Mouse (Mus musculus) midbrain, embryonic 11.5 days (tissue): ENCODE results near the gene Wasf2. TPM values are rescaled to one million over a fixed set of nuclear protein-coding genes. Genes with fewer than 3 reads are reported as not detected.
A peak's percentile ranks its signal among the peaks of the same experiment; 100 is the strongest.

Source experiments
- ATAC-seq: fragments of 200-750 bp; cut with Nextera tagmentation; 2 replicates; pipeline ENCODE4 v1.8.0; 2017; ENCODE audit warnings: moderate TSS enrichment, moderate library complexity; ENCODE audit not compliant: low FRiP score
- DNase-seq: peaks from one replicate; pipeline ENCODE4 v3.0.0; 2015; ENCODE audit warnings: low spot score; ENCODE audit errors: missing footprints
- H3K27ac ChIP-seq: fragments of 300-500 bp; sonication (generic); 2 replicates; pipeline ENCODE4 v1.5.1; 2014; ENCODE audit warnings: low read depth, low read length
- H3K27me3 ChIP-seq: fragments of 300-500 bp; sonication (generic); 2 replicates; pipeline ENCODE4 v1.6.1; 2014; ENCODE audit warnings: mild to moderate bottlenecking, low read length, moderate library complexity, mixed read lengths; ENCODE audit not compliant: control insufficient read depth, insufficient read depth
- H3K36me3 ChIP-seq: fragments of 300-500 bp; sonication (generic); 2 replicates; pipeline ENCODE4 v1.6.1; 2014; ENCODE audit warnings: mild to moderate bottlenecking, low read length, moderate library complexity, mixed read lengths; ENCODE audit not compliant: control insufficient read depth, insufficient read depth
- H3K4me1 ChIP-seq: fragments of 300-500 bp; sonication (generic); 2 replicates; pipeline ENCODE4 v1.6.1; 2014; ENCODE audit warnings: low read length; ENCODE audit not compliant: control insufficient read depth, insufficient read depth
- H3K4me2 ChIP-seq: fragments of 300-500 bp; sonication (generic); 2 replicates; pipeline ENCODE4 v1.6.1; 2014; ENCODE audit warnings: mild to moderate bottlenecking, moderate library complexity
- H3K4me3 ChIP-seq: fragments of 300-500 bp; sonication (generic); 2 replicates; pipeline ENCODE4 v1.5.1; 2014; ENCODE audit warnings: low read depth, low read length
- H3K9ac ChIP-seq: fragments of 300-500 bp; sonication (generic); 2 replicates; pipeline ENCODE4 v1.6.1; 2014; ENCODE audit warnings: low read length
- H3K9me3 ChIP-seq: fragments of 300-500 bp; sonication (generic); 2 replicates; pipeline ENCODE4 v1.6.1; 2016; ENCODE audit warnings: low read length; ENCODE audit not compliant: control insufficient read depth
- WGBS: fragments of 180-500 bp; shearing (Covaris S2); extraction: QIAGEN DNeasy Blood & Tissue Kit; methylation state at CpG from one replicate; pipeline ENCODE4 v1.1.7; 2014; 5-methylcytosine and 5-hydroxymethylcytosine counted together
- polyA plus RNA-seq: library from polyadenylated mRNA; unstranded; fragments of >200 nt; fragmentation: Nextera tagmentation; extraction: Ambion mirVana; gene quantifications from 2 replicates; pipeline ENCODE4 v1.2.1, GENCODE M21; 2014

Gene Wasf2
- polyA plus RNA-seq, 1 experiment from 2014 or later = 40.1 TPM

DNA sequence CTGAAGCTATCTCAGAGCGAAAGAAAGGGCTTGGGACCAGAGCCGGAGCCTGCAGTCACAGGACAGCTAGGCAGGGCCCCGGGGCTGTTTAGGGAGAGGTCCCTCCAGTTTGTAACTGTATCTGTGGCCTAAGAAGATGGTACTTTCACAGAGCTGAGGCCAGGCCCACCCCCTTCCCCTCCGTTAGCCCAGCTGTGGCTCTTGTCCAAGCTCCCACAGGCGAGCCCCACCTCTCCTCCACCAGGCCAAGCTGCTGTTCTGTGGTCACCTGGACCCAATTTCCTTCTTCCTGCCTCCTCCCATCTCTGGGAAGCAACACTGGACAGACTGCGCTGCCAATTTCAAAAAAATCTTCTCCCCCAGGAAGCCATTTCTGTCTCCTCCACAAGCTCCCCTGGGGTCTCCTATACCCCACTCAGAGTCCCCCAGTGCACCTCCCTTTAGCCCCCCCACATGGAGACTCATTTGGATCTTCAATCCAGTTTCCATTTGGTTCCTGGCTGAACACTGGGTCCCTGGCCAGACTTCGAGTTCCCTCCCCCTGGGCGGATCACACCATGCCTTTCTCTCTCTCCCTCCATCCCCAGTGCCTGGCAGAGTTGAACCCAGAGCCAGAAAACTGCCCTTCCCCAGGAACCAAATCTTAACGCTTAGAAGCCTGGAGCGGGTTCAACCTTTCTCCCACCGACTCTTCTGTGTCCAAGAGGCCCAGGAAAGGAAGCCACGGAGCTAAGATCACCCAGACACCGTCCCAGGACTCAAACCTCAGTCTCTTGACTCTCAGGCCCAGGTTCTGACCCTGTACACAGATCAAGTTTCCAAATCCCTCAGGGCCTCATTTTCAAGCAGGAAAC lies 21.6 kb upstream of the Wasf2 start:
- WGBS = 75% methylated on average over 13 of the region's 13 CpGs

DNA sequence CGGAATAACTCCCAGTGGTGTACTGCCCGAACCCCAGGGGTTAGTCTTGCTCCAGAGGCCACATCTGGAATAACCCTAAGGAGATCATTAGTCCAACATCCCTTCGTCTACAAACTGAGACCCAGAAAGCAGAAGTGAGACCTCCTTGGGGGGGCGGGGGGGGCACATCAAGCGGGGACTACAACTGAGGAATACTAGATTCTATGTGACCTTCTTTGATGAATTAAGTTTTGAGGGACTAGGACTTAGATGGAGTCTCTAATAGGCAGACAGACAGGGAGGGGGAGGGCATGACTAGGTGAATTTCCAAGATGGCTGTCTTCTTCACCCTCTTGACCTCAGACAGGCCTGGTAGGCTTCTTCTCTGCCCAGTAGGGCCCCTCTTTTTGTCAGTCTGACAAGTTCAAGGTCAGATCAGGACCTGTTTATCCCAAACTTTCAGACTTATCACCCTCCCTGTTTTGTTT lies 20.9 kb upstream of the Wasf2 start:
- Histone ChIP-seq H3K9ac (no peak overlapping the region), H3K27me3 (no peaks in the 10 kb centered on the region), H3K4me3 (no peak overlapping the region), H3K4me2 (no peak overlapping the region), H3K27ac (no peak overlapping the region), H3K9me3 (no peaks in the 10 kb centered on the region), H3K36me3 (no peaks in the 10 kb centered on the region), H3K4me1 (no peaks in the 10 kb centered on the region)
- 77% methylated on average over 5 of the region's 5 CpGs for WGBS
- DNase-seq (no peak), ATAC-seq (no peak)

More for the DNA sequence above, 21.6 kb upstream of the Wasf2 start:
- ATAC-seq = no peak
- Histone ChIP-seq H3K36me3 (no peaks in the 10 kb centered on the region), H3K4me2 (no peak overlapping the region), H3K9me3 (no peaks in the 10 kb centered on the region), H3K4me1 (peaks cover 2% of the 10 kb centered on the region; the same call in 1 of the 2 replicates), H3K27me3 (no peaks in the 10 kb centered on the region), H3K27ac (no peak overlapping the region), H3K4me3 (no peak overlapping the region), H3K9ac (no peak overlapping the region)
- no peak for DNase-seq

DNA sequence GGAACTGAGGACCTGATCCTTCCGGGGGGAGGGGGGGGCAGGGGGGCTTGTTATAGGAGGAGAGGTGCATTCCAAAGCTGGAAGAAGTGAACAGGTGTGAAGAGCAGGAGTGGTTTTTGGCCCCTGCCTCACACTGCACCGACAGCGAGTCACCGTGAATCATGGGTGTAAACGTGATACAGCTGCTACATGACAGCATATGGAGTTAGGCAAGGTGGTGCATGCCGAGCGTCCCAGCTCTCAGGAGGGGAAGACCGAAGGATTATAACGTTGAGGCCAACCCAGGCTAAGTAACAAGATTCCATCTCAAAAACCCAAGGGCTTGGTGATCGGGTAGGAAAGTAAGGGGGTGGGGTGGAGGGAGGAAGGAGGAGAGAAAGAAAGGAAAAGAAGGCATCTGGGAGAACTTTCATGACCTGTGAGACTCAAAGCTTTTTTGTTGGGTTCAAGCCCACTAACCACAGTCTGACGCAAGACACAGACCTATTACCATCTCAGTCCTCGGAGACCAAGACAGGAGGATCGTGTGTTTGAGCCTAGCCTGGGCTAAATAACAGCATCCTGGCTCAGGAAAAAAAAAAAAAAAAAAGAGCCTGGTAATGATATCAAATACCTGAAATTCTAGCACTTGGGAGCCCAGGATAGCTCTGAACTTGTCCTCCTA lies 18.0 kb upstream of the Wasf2 start:
- DNase-seq (peak; percentile 80), ATAC-seq (no peak)
- WGBS = 81% methylated on average over 13 of the region's 13 CpGs
- no peak overlapping the region for H3K27ac ChIP-seq
- H3K4me2 ChIP-seq = no peak overlapping the region
- no peaks in the 10 kb centered on the region for H3K9me3 ChIP-seq
- no peak overlapping the region for H3K9ac ChIP-seq
- peaks cover 1% of the 10 kb centered on the region; the same call in 1 of the 2 replicates for H3K4me1 ChIP-seq
- no peak overlapping the region for H3K4me3 ChIP-seq
- H3K36me3 ChIP-seq = no peaks in the 10 kb centered on the region
- no peaks in the 10 kb centered on the region for H3K27me3 ChIP-seq

DNA sequence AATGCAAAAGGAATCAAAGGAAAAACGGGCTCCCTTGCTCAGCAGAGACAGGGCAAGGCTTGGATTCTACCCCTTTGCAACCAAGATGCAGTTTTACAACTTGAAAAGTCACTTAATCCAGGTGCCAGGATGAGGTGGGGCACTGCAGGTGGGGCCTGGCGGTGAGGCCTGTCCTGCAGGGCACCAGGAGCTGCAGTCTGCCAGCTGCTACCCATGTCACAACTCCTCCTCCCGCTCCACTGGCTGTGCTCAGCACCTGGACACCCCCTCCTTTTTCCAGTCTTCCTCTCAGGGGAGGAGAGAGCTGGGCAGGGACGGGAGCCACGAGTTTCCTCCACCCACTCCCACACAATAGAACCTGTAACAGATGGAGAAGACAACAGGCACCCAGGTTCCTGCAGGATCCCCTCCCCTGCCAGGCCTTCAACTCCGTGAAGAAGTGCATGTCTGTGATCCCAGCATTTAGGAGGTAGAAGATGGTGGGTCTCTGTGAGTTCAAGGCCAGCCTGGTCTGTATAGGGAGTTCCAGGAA lies 16.9 kb upstream of the Wasf2 start:
- H3K9ac ChIP-seq = no peak overlapping the region
- H3K36me3 ChIP-seq = no peaks in the 10 kb centered on the region
- H3K4me1 ChIP-seq = peaks cover 8% of the 10 kb centered on the region; the same call in 1 of the 2 replicates
- H3K27ac ChIP-seq = no peak overlapping the region
- no peaks in the 10 kb centered on the region for H3K9me3 ChIP-seq
- DNase-seq = peak; percentile 67
- 58% methylated on average over 6 of the region's 6 CpGs for WGBS
- no peak overlapping the region for H3K4me3 ChIP-seq
- ATAC-seq = no peak
- no peak overlapping the region for H3K4me2 ChIP-seq
- no peaks in the 10 kb centered on the region for H3K27me3 ChIP-seq

DNA sequence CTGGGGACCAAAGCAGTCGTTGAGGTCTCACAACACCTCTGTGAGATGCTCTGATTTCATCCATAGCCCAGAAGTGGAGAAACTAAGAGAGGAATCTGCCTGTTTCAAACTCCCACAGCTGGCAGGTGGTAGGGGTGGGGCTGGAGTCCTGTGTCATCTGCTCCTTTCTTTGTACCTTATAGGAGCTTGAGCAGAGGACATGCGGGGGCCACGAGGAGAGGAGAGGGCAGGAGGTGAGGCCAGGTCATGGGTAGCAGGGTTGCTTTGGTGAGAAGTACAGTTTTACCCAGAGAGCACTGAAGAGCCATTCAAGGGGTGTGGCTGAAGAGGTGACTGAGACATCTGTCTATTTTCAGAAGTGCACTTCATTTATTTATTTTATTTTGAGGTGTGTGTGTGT lies 15.5 kb upstream of the Wasf2 start:
- Histone ChIP-seq H3K4me3 (no peak overlapping the region), H3K4me1 (peaks cover 8% of the 10 kb centered on the region; the same call in 1 of the 2 replicates), H3K36me3 (no peaks in the 10 kb centered on the region), H3K4me2 (no peak overlapping the region), H3K9me3 (no peaks in the 10 kb centered on the region), H3K27me3 (no peaks in the 10 kb centered on the region), H3K27ac (no peak overlapping the region), H3K9ac (no peak overlapping the region)
- ATAC-seq = no peak
- WGBS = 90% methylated on average over 3 of the region's 3 CpGs
- DNase-seq = peak; percentile 57

DNA sequence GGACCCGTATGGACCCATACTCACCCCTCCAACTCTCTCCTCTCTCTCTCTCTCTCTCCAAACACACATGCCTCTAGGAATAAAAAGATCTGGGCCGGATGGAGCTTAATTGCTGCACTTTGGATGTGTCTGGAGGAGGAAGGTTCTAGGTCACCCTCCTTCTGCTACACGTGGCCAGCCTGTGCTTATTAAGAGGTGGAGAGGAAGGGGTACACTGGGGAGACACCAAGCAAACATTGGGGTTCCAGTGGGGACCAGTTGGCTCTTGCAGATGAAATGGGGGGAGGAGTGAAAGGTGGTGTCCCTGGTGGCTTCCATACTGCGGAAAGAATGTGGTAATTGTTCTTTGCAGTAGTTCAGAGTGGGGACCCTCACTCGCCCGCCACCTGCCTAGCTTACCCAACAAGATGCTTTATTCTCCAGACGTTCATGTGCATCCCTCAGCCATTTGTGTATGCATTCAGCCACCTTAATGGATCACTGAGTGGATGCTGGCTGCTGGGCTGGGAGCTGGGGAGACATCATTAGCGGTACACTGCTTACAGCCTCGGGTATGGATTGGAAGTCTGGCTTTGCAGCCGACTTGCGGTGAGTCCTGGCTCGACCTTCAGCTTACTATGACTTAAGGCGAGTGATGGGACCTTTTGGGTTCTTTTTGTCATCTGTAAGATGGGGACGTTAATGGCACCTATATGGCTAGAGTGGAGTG lies 14.4 kb upstream of the Wasf2 start:
- no peak overlapping the region for H3K27ac ChIP-seq
- 80% methylated on average over 14 of the region's 14 CpGs for WGBS

DNA sequence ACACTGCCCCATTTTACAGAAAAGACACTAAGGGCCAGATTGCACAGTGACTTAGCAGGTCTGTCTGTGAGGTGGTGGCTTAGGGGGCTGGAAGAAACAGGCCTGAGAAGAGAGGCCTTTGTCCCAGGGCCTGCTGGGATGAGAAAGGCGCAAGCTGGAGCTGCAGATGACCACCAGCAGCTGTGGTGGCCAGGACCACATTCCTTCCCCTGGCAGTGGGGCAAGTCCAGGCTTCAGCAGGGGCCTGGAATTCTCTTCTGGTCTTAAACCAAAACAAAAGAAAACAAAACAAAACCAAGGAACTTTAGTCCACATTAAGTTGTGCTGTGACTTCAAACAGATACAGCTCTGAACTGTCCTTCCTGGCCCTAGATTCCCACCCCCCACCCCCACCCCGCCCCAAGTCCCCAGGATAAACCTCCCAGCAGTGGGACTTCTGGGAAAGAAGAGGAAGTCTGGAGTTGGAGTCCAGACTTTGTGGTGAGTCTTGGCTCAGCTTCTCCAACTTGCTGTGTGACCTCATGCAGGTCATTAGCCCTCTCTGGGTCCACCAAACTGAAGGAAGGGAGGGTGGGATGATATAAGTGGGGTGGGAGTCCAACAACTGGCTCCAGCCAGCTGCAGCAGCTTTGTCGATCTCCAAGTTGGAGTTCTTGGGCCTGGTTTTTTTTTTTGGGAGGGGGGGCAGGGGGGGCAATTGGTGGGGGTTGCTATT lies 13.4 kb upstream of the Wasf2 start:
- Histone ChIP-seq H3K4me1 (peaks cover 10% of the 10 kb centered on the region; the same call in 1 of the 2 replicates), H3K9ac (peak overlapping the region; percentile 38; the same call in 1 of the 2 replicates)
- WGBS = 68% methylated on average over 3 of the region's 3 CpGs

More for the DNA sequence above, 14.4 kb upstream of the Wasf2 start:
- no peak overlapping the region for H3K4me3 ChIP-seq
- ATAC-seq (no peak), DNase-seq (peak; percentile 60)
- peaks cover 10% of the 10 kb centered on the region; the same call in 1 of the 2 replicates for H3K4me1 ChIP-seq
- H3K4me2 ChIP-seq = no peak overlapping the region
- no peak overlapping the region for H3K9ac ChIP-seq
- no peaks in the 10 kb centered on the region for H3K36me3 ChIP-seq
- no peaks in the 10 kb centered on the region for H3K27me3 ChIP-seq
- no peaks in the 10 kb centered on the region for H3K9me3 ChIP-seq

More for the DNA sequence above, 13.4 kb upstream of the Wasf2 start:
- no peaks in the 10 kb centered on the region for H3K27me3 ChIP-seq
- no peaks in the 10 kb centered on the region for H3K9me3 ChIP-seq
- H3K4me2 ChIP-seq = no peak overlapping the region
- ATAC-seq (no peak), DNase-seq (peak; percentile 78)
- H3K36me3 ChIP-seq = no peaks in the 10 kb centered on the region
- H3K27ac ChIP-seq = no peak overlapping the region
- no peak overlapping the region for H3K4me3 ChIP-seq
